Mouse (Mus musculus): ENCODE data around the gene Micu2.

- TF ChIP-seq CTCF (IDR thresholded peaks at IDR 0.05; ENCODE audit: extremely low read depth, insufficient read length, insufficient replicate concordance, low read depth, low read length) (peak; percentile 39; the same call in 1 of the 2 replicates), POLR2A (IDR thresholded peaks at IDR 0.05; ENCODE audit: low read depth, low read length) (no peak)
Measured at GRCm38 (mm10) chr14:57951089-57951488, 48.0 kb downstream of the Micu2 start.

All from small intestine, adult 2 months (tissue).